Mouse (Mus musculus) forebrain, embryonic 11.5 days (tissue): ENCODE results near the gene Fsd1. TPM values are rescaled to one million over a fixed set of nuclear protein-coding genes. Genes with fewer than 3 reads are reported as not detected.
A peak's percentile ranks its signal among the peaks of the same experiment; 100 is the strongest.

Source experiments
- ATAC-seq: fragments of 200-750 bp; cut with Nextera tagmentation; replicated peaks from 2 replicates; pipeline ENCODE4 v1.8.0; 2017; ENCODE audit warnings: moderate TSS enrichment; ENCODE audit not compliant: low FRiP score
- DNase-seq: peaks from one replicate; pipeline ENCODE4 v3.0.0-alpha.2; 2017; ENCODE audit warnings: low spot score
- H3K27ac ChIP-seq: fragments of 300-500 bp; sonication (generic); 2 replicates; pipeline ENCODE4 v1.5.1; 2014; ENCODE audit warnings: low read depth, low read length
- H3K27me3 ChIP-seq: fragments of 300-500 bp; sonication (generic); 2 replicates; pipeline ENCODE4 v1.6.1; 2014; ENCODE audit warnings: mild to moderate bottlenecking, low read length, mixed read lengths; ENCODE audit not compliant: control insufficient read depth, insufficient read depth
- H3K36me3 ChIP-seq: fragments of 300-500 bp; sonication (generic); 2 replicates; pipeline ENCODE4 v1.6.1; 2014; ENCODE audit warnings: mild to moderate bottlenecking, low read length, moderate library complexity, mixed read lengths; ENCODE audit not compliant: control insufficient read depth, insufficient read depth
- H3K4me1 ChIP-seq: fragments of 300-500 bp; sonication (generic); replicated peaks from 2 replicates; pipeline ENCODE4 v1.6.1; 2014; ENCODE audit warnings: low read length, mixed read lengths; ENCODE audit not compliant: control insufficient read depth, insufficient read depth
- H3K4me2 ChIP-seq: fragments of 300-500 bp; sonication (generic); 2 replicates; pipeline ENCODE4 v1.6.1; 2014; ENCODE audit warnings: low read depth, mild to moderate bottlenecking, low read length, moderate library complexity, mixed read lengths; ENCODE audit not compliant: severe bottlenecking
- H3K4me3 ChIP-seq: fragments of 300-500 bp; sonication (generic); 2 replicates; pipeline ENCODE4 v1.5.1; 2014; ENCODE audit warnings: low read depth, low read length
- H3K9ac ChIP-seq: fragments of 300-500 bp; sonication (generic); 2 replicates; pipeline ENCODE4 v1.6.1; 2014; ENCODE audit warnings: low read length
- H3K9me3 ChIP-seq: fragments of 300-500 bp; sonication (generic); 2 replicates; pipeline ENCODE4 v1.6.1; 2016; ENCODE audit warnings: low read length, mixed read lengths; ENCODE audit not compliant: control insufficient read depth
- WGBS: fragments of 180-500 bp; shearing (Covaris S2); extraction: QIAGEN DNeasy Blood & Tissue Kit; methylation state at CpG from one replicate; pipeline ENCODE4 v1.1.7; 2014; 5-methylcytosine and 5-hydroxymethylcytosine counted together
- polyA plus RNA-seq: library from polyadenylated mRNA; unstranded; fragments of >200 nt; fragmentation: Nextera tagmentation; extraction: Ambion mirVana; gene quantifications from 2 replicates; pipeline ENCODE4 v1.2.1, GENCODE M21; 2014

The Fsd1 gene
- polyA plus RNA-seq, 1 experiment from 2014 or later = 61.9 TPM

DNA sequence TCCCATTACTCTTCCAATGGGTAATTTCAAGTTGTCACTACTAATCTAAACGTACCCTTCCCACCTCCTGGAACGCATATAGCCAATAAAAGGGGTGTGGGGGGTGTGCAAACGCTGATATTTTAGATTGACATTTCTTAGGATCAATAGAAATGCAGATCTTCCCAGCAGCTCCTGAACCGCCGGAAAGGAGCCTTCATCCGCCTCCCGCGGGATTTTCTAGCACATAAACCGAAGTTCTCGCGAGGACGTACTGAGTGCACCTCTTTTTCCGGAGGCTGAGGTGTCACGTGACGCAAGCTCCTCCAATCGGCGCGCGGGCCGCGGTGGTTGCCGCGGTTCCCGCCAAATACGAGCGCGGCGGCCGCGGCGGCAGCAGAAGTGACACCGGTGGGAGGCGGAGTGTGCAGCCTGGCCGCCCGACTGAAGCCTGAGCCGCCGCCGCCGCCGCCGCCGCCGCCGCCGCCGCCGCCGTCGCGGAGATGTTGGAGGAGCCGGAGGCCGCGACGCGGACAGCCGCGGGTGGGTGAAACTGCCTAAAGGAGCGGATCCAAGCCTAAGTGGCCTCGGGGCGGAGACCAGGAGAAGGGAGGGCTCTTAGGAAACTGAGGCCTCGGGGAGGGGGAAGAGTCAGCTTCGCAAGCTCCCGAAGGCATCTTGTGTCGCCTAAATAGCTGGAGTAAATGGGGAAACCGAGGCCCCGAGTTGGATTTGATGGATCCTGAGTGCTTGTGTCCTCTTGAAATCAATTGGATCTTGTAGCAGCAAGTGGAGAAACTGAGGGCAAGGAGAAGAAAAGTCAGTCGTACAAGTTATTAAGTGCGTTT, 53.9 kb downstream of the Fsd1 start, which contains the start of gene Chaf1a:
Chaf1a (plus strand) TSS at position 410 of the 827 bp plus-strand sequence.
- peak within 1 kb of the TSS; percentile 61 for H3K4me2 ChIP-seq
- H3K4me3 ChIP-seq = peak within 1 kb of the TSS; percentile 80
- DNase-seq (peak; percentile 97), ATAC-seq (peak; percentile 84)
- peak within 1 kb of the TSS; percentile 83 for H3K9ac ChIP-seq
- no peaks in the 10 kb centered on the region for H3K9me3 ChIP-seq
- H3K27me3 ChIP-seq = no peaks in the 10 kb centered on the region
- under 1% methylated on average over 68 of the region's 68 CpGs for WGBS
- H3K36me3 ChIP-seq = no peaks in the 10 kb centered on the region
- peaks cover 14% of the 10 kb centered on the region for H3K4me1 ChIP-seq
- peak within 1 kb of the TSS; percentile 71; the same call in 1 of the 2 replicates for H3K27ac ChIP-seq

DNA sequence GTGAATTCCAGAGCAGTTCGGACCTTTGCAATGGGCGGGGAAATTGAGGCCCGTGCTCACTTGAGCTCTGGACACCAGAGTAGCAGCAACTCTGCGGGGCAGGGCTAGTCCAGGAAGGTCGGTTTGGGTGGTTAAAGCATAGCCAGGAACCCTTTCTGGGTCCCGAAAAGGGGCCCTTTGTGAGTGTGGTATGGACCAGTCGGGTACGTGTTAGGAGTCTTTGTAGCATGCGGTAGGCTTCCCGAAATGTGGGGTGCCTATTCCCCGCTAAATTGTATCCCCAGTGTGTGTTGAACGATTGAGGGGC, 54.5 kb downstream of the Fsd1 start:
- peak overlapping the region; percentile 18; the same call in 1 of the 2 replicates for H3K27ac ChIP-seq
- DNase-seq = no peak
- ATAC-seq = no peak
- peak overlapping the region; percentile 61 for H3K4me2 ChIP-seq
- H3K36me3 ChIP-seq = no peaks in the 10 kb centered on the region
- H3K4me3 ChIP-seq = peak overlapping the region; percentile 80
- H3K27me3 ChIP-seq = no peaks in the 10 kb centered on the region
- peaks cover 9% of the 10 kb centered on the region for H3K4me1 ChIP-seq
- H3K9me3 ChIP-seq = no peaks in the 10 kb centered on the region
- 4% methylated on average over 12 of the region's 12 CpGs for WGBS
- peak overlapping the region; percentile 83 for H3K9ac ChIP-seq

Other genes with a start within 250 kb of the Fsd1 start
- gene Adgre4, start 236.5 kb upstream of the Fsd1 start, polyA plus RNA-seq = 0.07 and 0.12 TPM in 2 replicates
- gene Zfp119a, start 107.6 kb upstream of the Fsd1 start, polyA plus RNA-seq = 9.5 and 9.9 TPM in 2 replicates
- 14.4 and 14.5 TPM in 2 replicates for gene Zfp959, start 94.4 kb upstream of the Fsd1 start, polyA plus RNA-seq
- 5.5 and 8.5 TPM in 2 replicates for gene Zfp119b, start 37.0 kb upstream of the Fsd1 start, polyA plus RNA-seq
- gene Ebi3, start 33.9 kb upstream of the Fsd1 start, polyA plus RNA-seq = 2.0 and 2.1 TPM in 2 replicates
- gene Yju2, start 27.4 kb upstream of the Fsd1 start, polyA plus RNA-seq = 27.4 and 28.2 TPM in 2 replicates
- 65.1 and 77.9 TPM in 2 replicates for gene Shd, start 16.0 kb upstream of the Fsd1 start, polyA plus RNA-seq
- gene Stap2, start 19.1 kb downstream of the Fsd1 start, polyA plus RNA-seq = 5.3 and 6.4 TPM in 2 replicates
- 164 and 191 TPM in 2 replicates for gene Mpnd, start 19.2 kb downstream of the Fsd1 start, polyA plus RNA-seq
- 129 and 133 TPM in 2 replicates for gene Sh3gl1, start 50.1 kb downstream of the Fsd1 start, polyA plus RNA-seq
- gene Chaf1a, start 53.9 kb downstream of the Fsd1 start, polyA plus RNA-seq = 38.0 and 38.6 TPM in 2 replicates
- gene Ubxn6, start 88.5 kb downstream of the Fsd1 start, polyA plus RNA-seq = 39.0 and 43.2 TPM in 2 replicates
- 150 and 152 TPM in 2 replicates for gene Hdgfl2, start 93.1 kb downstream of the Fsd1 start, polyA plus RNA-seq
- 0.07 TPM in 2 replicates for gene Plin4, start 123.3 kb downstream of the Fsd1 start, polyA plus RNA-seq
- 0.21 TPM in 1 of 2 replicates, not detected in the other for gene Plin5, start 131.1 kb downstream of the Fsd1 start, polyA plus RNA-seq
- gene Lrg1, start 135.5 kb downstream of the Fsd1 start, polyA plus RNA-seq = 0.17 and 0.51 TPM in 2 replicates
- 1.4 and 2.5 TPM in 2 replicates for gene Sema6b, start 153.8 kb downstream of the Fsd1 start, polyA plus RNA-seq
- 7.7 and 8.4 TPM in 2 replicates for gene Tnfaip8l1, start 176.0 kb downstream of the Fsd1 start, polyA plus RNA-seq
- gene Mydgf, start 197.4 kb downstream of the Fsd1 start, polyA plus RNA-seq = 55.4 and 64.0 TPM in 2 replicates
- gene Dpp9, start 232.4 kb downstream of the Fsd1 start, polyA plus RNA-seq = 48.0 and 50.6 TPM in 2 replicates